ENCODE assay signal across 28 mouse cellular contexts in the genomic region with DNA sequence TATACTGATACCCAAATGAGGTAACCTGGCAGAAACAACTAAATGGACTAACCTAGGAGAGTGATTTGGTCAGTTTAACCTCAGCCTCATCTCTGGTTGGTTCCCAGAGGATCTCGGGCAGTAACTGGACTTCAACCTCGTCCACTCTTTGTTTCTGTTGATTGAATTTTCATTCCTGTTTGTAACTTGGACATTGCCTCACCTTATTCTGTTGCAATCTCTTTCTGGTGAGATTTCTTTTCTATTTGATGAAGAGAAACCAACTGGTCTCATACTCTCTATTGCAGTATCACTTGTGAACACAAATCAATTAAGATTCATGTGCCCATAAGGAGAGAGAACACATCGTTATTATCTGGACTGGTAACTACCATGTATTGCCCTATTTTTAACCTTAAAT.
"Had no signal": no experiment of that assay in that cellular context is flagged by ENCODE, and none has a peak within 500 bp of the region (broad histone marks: within the 10 kb centered on the region; RNA-seq: fewer than 3 reads in every experiment).

No protein-coding gene starts in this region.

- H3K27ac ChIP-seq: embryonic facial prominence, embryonic 10.5 days; embryonic facial prominence, embryonic 12.5 days; embryonic facial prominence, embryonic 13.5 days; embryonic facial prominence, embryonic 15.5 days; forebrain, embryonic 10.5 days; forebrain, embryonic 12.5 days; forebrain, embryonic 13.5 days; forebrain, embryonic 15.5 days; gastrocnemius, adult 2 months; heart, adult 2 months had no signal

- H3K4me3 ChIP-seq: embryonic facial prominence, embryonic 10.5 days; embryonic facial prominence, embryonic 12.5 days; embryonic facial prominence, embryonic 13.5 days; embryonic facial prominence, embryonic 15.5 days; erythroblast, embryonic 14.5 days; forebrain, embryonic 10.5 days; forebrain, embryonic 12.5 days; forebrain, embryonic 13.5 days; forebrain, embryonic 15.5 days; gastrocnemius, adult 2 months; heart, adult 2 months had no signal

- H3K9ac ChIP-seq: embryonic facial prominence, embryonic 12.5 days; embryonic facial prominence, embryonic 13.5 days; embryonic facial prominence, embryonic 15.5 days; forebrain, embryonic 12.5 days; forebrain, embryonic 13.5 days; forebrain, embryonic 15.5 days; forebrain, postnatal 0 days had no signal

- H3K36me3 ChIP-seq: embryonic facial prominence, embryonic 10.5 days; embryonic facial prominence, embryonic 12.5 days; embryonic facial prominence, embryonic 13.5 days; embryonic facial prominence, embryonic 15.5 days; forebrain, embryonic 10.5 days; forebrain, embryonic 12.5 days; forebrain, embryonic 15.5 days had no signal

- ATAC-seq: forebrain, embryonic 13.5 days; forebrain, embryonic 14.5 days; forebrain, embryonic 15.5 days; forebrain, embryonic 16.5 days; forebrain, postnatal 0 days had no signal

- DNase-seq: cerebellum, adult 8-10 months; cerebellum, adult 9-10 months; cerebellum, adult 9-11 months; cerebellum, postnatal 10 days; cerebellum, postnatal 14 days; cerebellum, postnatal 25 days; cerebellum, postnatal 36 days; embryo, embryonic 11 days; forebrain, postnatal 0 days; gastrocnemius, adult 2 months; gastrocnemius, postnatal 10 days; gastrocnemius, postnatal 14 days; gastrocnemius, postnatal 25 days; gastrocnemius, postnatal 36 days; heart, adult 11 months; heart, adult 18-20 months; heart, adult 2 months had no signal

- H3K9me3 ChIP-seq: embryonic facial prominence, embryonic 10.5 days; embryonic facial prominence, embryonic 12.5 days; embryonic facial prominence, embryonic 13.5 days; embryonic facial prominence, embryonic 15.5 days; forebrain, embryonic 10.5 days; forebrain, embryonic 12.5 days; forebrain, embryonic 13.5 days; forebrain, embryonic 15.5 days had no signal

- H3K4me1 ChIP-seq: embryonic facial prominence, embryonic 10.5 days; embryonic facial prominence, embryonic 12.5 days; embryonic facial prominence, embryonic 13.5 days; embryonic facial prominence, embryonic 15.5 days; forebrain, embryonic 10.5 days; forebrain, embryonic 12.5 days; forebrain, embryonic 13.5 days; forebrain, embryonic 15.5 days had no signal

- H3K27me3 ChIP-seq: embryonic facial prominence, embryonic 12.5 days; embryonic facial prominence, embryonic 13.5 days; embryonic facial prominence, embryonic 15.5 days; forebrain, embryonic 12.5 days; forebrain, embryonic 13.5 days; forebrain, embryonic 15.5 days had no signal

- H3K4me2 ChIP-seq: embryonic facial prominence, embryonic 12.5 days; embryonic facial prominence, embryonic 13.5 days; embryonic facial prominence, embryonic 15.5 days; forebrain, embryonic 12.5 days; forebrain, embryonic 13.5 days; forebrain, embryonic 15.5 days had no signal
